Mouse (Mus musculus): Measurements from ENCODE around the gene Gm13124. TPM values are rescaled to one million over a fixed set of nuclear protein-coding genes. Genes with fewer than 3 reads are reported as not detected.

Gene Gm13124
- not detected for polyA plus RNA-seq (2014; fragmentation: Illumina TruSeq; extraction: RNeasy Lipid Tissue Mini Kit (QIAGEN cat#74804); ENCODE audit: low read depth, low replicate concordance)

DNA sequence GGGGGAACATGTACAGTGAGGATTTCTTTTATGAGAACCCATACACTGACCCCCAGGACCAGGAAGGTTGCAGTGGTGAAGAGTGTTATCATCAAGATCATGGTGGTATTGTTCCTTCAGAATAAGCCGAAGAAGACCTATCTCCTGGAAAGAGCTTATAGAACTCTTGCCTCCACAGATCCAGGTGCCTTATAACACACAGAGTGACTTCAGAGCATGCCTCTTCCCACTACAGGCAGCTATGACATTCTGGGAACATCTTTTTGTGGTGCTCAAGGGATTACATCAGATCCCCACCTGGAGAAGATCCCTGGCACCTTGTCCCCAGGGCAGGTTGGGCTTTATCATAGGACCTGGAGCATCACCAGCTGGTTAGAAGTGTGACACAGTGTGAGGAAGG lies at the start of gene Gm13124:
Gene Gm13124, minus strand, starts transcription at position 101 of the 400 bp plus-strand sequence.

GRCm38 (mm10) chr4:144613407-144613806 lies 48.5 kb upstream of the Gm13124 start, which contains the start of gene Aadacl4:
Aadacl4 (plus strand) TSS chr4:144613707.

GRCm38 (mm10) chr4:144519522-144519921 lies 45.4 kb downstream of the Gm13124 start, which contains the start of gene 9430007A20Rik:
9430007A20Rik (plus strand) TSS chr4:144519822.

Other genes starting within 250 kb of the Gm13124 start
- not detected for gene Gm13128, start 234.9 kb downstream of the Gm13124 start, polyA plus RNA-seq (2014; fragmentation: Illumina TruSeq; extraction: RNeasy Lipid Tissue Mini Kit (QIAGEN cat#74804); ENCODE audit: low read depth, low replicate concordance)
- gene Gm13119, start 207.2 kb downstream of the Gm13124 start, polyA plus RNA-seq (2014; fragmentation: Illumina TruSeq; extraction: RNeasy Lipid Tissue Mini Kit (QIAGEN cat#74804); ENCODE audit: low read depth, low replicate concordance), result not detected
- not detected for gene Pramef20, start 187.2 kb downstream of the Gm13124 start, polyA plus RNA-seq (2014; fragmentation: Illumina TruSeq; extraction: RNeasy Lipid Tissue Mini Kit (QIAGEN cat#74804); ENCODE audit: low read depth, low replicate concordance)
- gene Pramef12, start 156.7 kb downstream of the Gm13124 start, polyA plus RNA-seq (2014; fragmentation: Illumina TruSeq; extraction: RNeasy Lipid Tissue Mini Kit (QIAGEN cat#74804); ENCODE audit: low read depth, low replicate concordance), result not detected
- not detected for gene 1700012P22Rik, start 126.4 kb downstream of the Gm13124 start, polyA plus RNA-seq (2014; fragmentation: Illumina TruSeq; extraction: RNeasy Lipid Tissue Mini Kit (QIAGEN cat#74804); ENCODE audit: low read depth, low replicate concordance)
- not detected for gene Gm9944, start 111.8 kb downstream of the Gm13124 start, polyA plus RNA-seq (2014; fragmentation: Illumina TruSeq; extraction: RNeasy Lipid Tissue Mini Kit (QIAGEN cat#74804); ENCODE audit: low read depth, low replicate concordance)
- not detected for gene Aadacl3, start 101.4 kb downstream of the Gm13124 start, polyA plus RNA-seq (2014; fragmentation: Illumina TruSeq; extraction: RNeasy Lipid Tissue Mini Kit (QIAGEN cat#74804); ENCODE audit: low read depth, low replicate concordance)
- gene 9430007A20Rik, start 45.3 kb downstream of the Gm13124 start, polyA plus RNA-seq (2014; fragmentation: Illumina TruSeq; extraction: RNeasy Lipid Tissue Mini Kit (QIAGEN cat#74804); ENCODE audit: low read depth, low replicate concordance), result not detected
- gene Aadacl4, start 48.6 kb upstream of the Gm13124 start, polyA plus RNA-seq (2014; fragmentation: Illumina TruSeq; extraction: RNeasy Lipid Tissue Mini Kit (QIAGEN cat#74804); ENCODE audit: low read depth, low replicate concordance), result not detected
- not detected for gene Gm436, start 121.2 kb upstream of the Gm13124 start, polyA plus RNA-seq (2014; fragmentation: Illumina TruSeq; extraction: RNeasy Lipid Tissue Mini Kit (QIAGEN cat#74804); ENCODE audit: low read depth, low replicate concordance)
- gene Gm13178, start 156.3 kb upstream of the Gm13124 start, polyA plus RNA-seq (2014; fragmentation: Illumina TruSeq; extraction: RNeasy Lipid Tissue Mini Kit (QIAGEN cat#74804); ENCODE audit: low read depth, low replicate concordance), result not detected
- gene Gm438, start 221.4 kb upstream of the Gm13124 start, polyA plus RNA-seq (2014; fragmentation: Illumina TruSeq; extraction: RNeasy Lipid Tissue Mini Kit (QIAGEN cat#74804); ENCODE audit: low read depth, low replicate concordance), result not detected

Data from sigmoid colon, adult 10 weeks (tissue).